Mouse (Mus musculus) liver, adult 2 months (tissue): ENCODE measurements around the gene Evpl. TPM values are rescaled to one million over a fixed set of nuclear protein-coding genes. Genes with fewer than 3 reads are reported as not detected.

Experiments
- DNase-seq: peaks from one replicate; pipeline ENCODE4 v3.0.0-alpha.2; 2011; ENCODE audit warnings: low read depth, low spot score; ENCODE audit errors: extremely low read depth
- H3K27ac ChIP-seq: fragments of 200-500 bp; replicated peaks from 2 replicates; pipeline ENCODE4 v1.5.1; 2012; ENCODE audit warnings: low read depth, mild to moderate bottlenecking, control low read depth, inconsistent platforms, low read length; ENCODE audit not compliant: insufficient read depth
- H3K27me3 ChIP-seq: fragments of 200-500 bp; 2 replicates; pipeline ENCODE4 v1.6.1; 2012; ENCODE audit warnings: mild to moderate bottlenecking, moderate library complexity, low read length, inconsistent platforms; ENCODE audit not compliant: control insufficient read depth, insufficient read depth
- H3K36me3 ChIP-seq: fragments of 200-500 bp; 2 replicates; pipeline ENCODE4 v1.6.1; 2012; ENCODE audit warnings: low read length, inconsistent platforms; ENCODE audit not compliant: control insufficient read depth, insufficient read depth
- H3K4me1 ChIP-seq: fragments of 200-500 bp; 2 replicates; pipeline ENCODE4 v1.6.1; 2011; ENCODE audit warnings: low read length; ENCODE audit not compliant: control insufficient read depth, insufficient read depth
- H3K4me3 ChIP-seq: fragments of 200-500 bp; 2 replicates; pipeline ENCODE4 v1.5.1; 2011; ENCODE audit warnings: low read depth, mild to moderate bottlenecking, control low read depth, low read length, moderate library complexity; ENCODE audit not compliant: insufficient read depth
- H3K79me2 ChIP-seq: fragments of 200-500 bp; 2 replicates; pipeline ENCODE4 v1.6.1; 2012; ENCODE audit warnings: inconsistent platforms, mild to moderate bottlenecking, low read length, moderate library complexity; ENCODE audit not compliant: control insufficient read depth, insufficient read depth
- H3K9ac ChIP-seq: fragments of 200-500 bp; 2 replicates; pipeline ENCODE4 v1.6.1; 2012; ENCODE audit warnings: low read depth, mild to moderate bottlenecking, control low read depth, inconsistent platforms, low read length
- CTCF ChIP-seq: fragments of 200-500 bp; IDR thresholded peaks from 2 replicates; pipeline ENCODE4 v1.5.1; 2011; ENCODE audit warnings: low read depth, low read length, control low read depth
- POLR2A ChIP-seq: fragments of 200-500 bp; IDR thresholded peaks from 2 replicates; pipeline ENCODE4 v1.6.1; 2011; ENCODE audit warnings: low read length, control low read depth; ENCODE audit not compliant: insufficient read depth; ENCODE audit errors: extremely low read depth
- WGBS: fragments of 180-500 bp; shearing (Covaris S2); methylation state at CpG from one replicate; pipeline ENCODE4 v1.1.7; 2018; 5-methylcytosine and 5-hydroxymethylcytosine counted together
- polyA plus RNA-seq: library from polyadenylated mRNA; depleted of rRNA; stranded (reverse); fragments of >200 nt; gene quantifications from 2 replicates; pipeline ENCODE4 v1.2.3, GENCODE M21; 2012
- total RNA-seq: library from RNA; depleted of rRNA; stranded (reverse); fragments of >200 nt; gene quantifications from 2 replicates; pipeline ENCODE4 v1.2.3, GENCODE M21; 2014

Gene Evpl
- total and polyA plus RNA-seq, 2 experiments = 0.12 to 0.18 TPM

DNA sequence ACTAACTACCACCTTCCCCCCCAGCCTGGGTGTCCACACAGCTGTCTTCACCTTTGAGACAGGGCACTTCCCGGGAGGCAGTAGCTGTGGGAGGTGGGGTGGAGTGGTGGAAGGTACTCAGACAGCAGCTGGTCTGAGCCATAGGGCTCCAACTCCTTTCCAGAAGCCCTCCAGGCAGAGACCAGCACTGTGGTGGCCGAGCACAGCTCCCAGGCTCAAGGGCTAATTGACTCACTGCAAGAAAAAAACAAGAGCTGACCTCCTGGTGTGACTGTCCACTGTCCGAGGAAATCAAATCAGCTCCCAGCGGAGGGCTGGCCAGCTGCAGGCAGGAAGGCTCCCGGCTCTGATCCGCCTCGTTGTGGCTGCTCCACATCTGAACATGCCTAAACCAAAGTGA lies 1.9 kb upstream of the Evpl start:
- WGBS = 57% methylated on average over 7 of the region's 7 CpGs
- TF ChIP-seq POLR2A = no peak
- TF ChIP-seq CTCF = no peak
- no peak for DNase-seq
- peaks cover under 1% of the 10 kb centered on the region; the same call in 1 of the 2 replicates for H3K36me3 ChIP-seq
- H3K9ac ChIP-seq = no peak overlapping the region
- H3K27ac ChIP-seq = no peak overlapping the region
- H3K79me2 ChIP-seq = no peaks in the 10 kb centered on the region
- no peak overlapping the region for H3K4me3 ChIP-seq
- no peaks in the 10 kb centered on the region for H3K4me1 ChIP-seq
- H3K27me3 ChIP-seq = no peaks in the 10 kb centered on the region

DNA sequence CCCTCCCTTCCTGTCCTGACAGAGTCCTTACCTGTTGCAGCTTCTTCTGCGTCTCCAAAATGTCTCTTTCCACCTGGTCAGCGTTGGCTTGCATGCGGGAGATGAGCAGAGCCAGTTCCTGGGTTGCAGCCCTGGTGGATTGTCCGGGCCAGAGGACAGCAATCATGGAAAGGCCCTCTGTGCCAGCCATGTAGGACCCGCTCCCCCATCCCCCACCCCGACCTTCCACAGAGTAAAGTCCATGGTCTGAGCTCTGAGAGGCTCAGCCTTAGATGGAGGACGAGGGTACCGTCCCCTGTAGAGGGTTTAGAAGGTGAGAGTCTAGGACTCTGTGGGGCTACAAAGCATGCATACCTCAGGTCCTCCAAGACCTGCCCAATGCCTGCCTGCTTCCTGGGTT lies 3.0 kb downstream of the Evpl start:
- WGBS = 37% methylated on average over 8 of the region's 8 CpGs
- peak; percentile 21 for DNase-seq
- Histone ChIP-seq H3K9ac (no peak overlapping the region), H3K4me1 (no peaks in the 10 kb centered on the region), H3K36me3 (no peaks in the 10 kb centered on the region), H3K27me3 (0 out of 2 replicates have a peak, but pooled peaks cover 3% of the 10 kb centered on the region), H3K79me2 (no peaks in the 10 kb centered on the region), H3K4me3 (no peak overlapping the region), H3K27ac (no peak overlapping the region)
- no peak for TF ChIP-seq POLR2A
- TF ChIP-seq CTCF = no peak

DNA sequence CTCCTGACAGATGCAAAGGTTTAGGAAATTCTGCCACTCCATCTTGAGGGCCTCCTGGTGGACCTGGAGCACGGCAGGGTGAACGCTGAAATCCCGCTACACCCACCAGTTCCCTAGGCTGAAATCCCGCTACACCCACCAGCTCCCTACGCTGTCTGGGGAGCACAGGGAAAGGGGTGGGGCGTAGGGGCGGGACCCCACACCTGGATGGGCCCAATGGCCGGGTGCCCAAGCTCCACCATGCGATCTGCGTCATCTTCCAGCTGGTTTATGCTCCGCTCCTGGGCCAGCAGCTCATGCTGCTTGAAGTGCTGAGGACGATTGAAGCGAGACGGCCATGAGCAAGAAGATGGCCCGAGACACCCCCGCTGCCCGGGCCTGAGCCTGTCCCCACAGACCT lies 5.5 kb downstream of the Evpl start:
- no peak overlapping the region for H3K4me3 ChIP-seq
- H3K9ac ChIP-seq = no peak overlapping the region
- 0 out of 2 replicates have a peak, but pooled peaks cover 3% of the 10 kb centered on the region for H3K27me3 ChIP-seq
- no peaks in the 10 kb centered on the region for H3K79me2 ChIP-seq
- DNase-seq = no peak
- no peaks in the 10 kb centered on the region for H3K4me1 ChIP-seq
- no peak for TF ChIP-seq POLR2A
- no peak for TF ChIP-seq CTCF
- no peaks in the 10 kb centered on the region for H3K36me3 ChIP-seq
- no peak overlapping the region for H3K27ac ChIP-seq
- 53% methylated on average over 17 of the region's 17 CpGs for WGBS

DNA sequence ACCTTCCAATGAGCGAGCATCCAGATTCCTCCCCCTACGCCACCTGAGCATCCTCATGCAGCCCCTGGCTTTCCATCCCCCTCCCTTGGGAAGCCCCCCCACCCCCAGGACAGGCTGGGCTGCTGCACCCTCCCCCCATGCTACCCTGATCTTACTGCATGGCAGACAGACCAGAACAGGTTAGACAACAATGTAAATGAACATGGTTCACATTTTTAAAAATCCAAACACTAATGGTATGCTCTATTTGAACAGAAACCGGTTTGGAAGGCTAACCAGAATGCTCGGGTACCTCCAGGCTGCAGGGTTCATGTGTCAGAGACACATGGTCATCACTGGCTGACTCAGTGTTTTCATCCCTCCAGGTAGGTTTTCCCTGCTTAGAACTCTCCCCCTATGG lies 9.2 kb downstream of the Evpl start:
- Histone ChIP-seq H3K27me3 (no peaks in the 10 kb centered on the region), H3K79me2 (no peaks in the 10 kb centered on the region), H3K4me3 (no peak overlapping the region), H3K27ac (no peak overlapping the region), H3K36me3 (no peaks in the 10 kb centered on the region), H3K4me1 (no peaks in the 10 kb centered on the region), H3K9ac (no peak overlapping the region)
- TF ChIP-seq CTCF = no peak
- 79% methylated on average over 4 of the region's 4 CpGs for WGBS
- DNase-seq = no peak

DNA sequence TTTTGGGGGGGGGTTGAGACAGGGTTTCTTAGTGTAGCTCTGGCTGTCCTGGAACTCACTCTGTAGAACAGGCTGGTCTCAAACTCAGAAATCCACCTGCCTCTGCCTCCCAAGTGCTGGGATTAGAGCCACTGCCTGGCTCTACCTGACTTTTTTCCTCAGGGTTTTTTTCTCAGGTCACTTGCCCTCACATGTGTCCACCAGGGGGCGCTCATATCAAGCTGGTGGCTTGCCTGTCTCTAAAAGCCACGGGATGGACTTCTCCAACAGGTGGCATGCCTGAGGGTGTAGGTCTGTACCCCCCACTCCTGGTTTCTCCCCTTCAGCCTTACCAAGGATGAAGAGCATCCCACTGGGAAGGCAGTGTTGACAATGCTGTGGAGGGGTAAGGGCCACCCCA lies 11.5 kb downstream of the Evpl start:
- no peak overlapping the region for H3K9ac ChIP-seq
- H3K79me2 ChIP-seq = no peaks in the 10 kb centered on the region
- H3K36me3 ChIP-seq = no peaks in the 10 kb centered on the region
- H3K27ac ChIP-seq = no peak overlapping the region
- TF ChIP-seq POLR2A (no peak), CTCF (peak; percentile 82)
- peaks cover 4% of the 10 kb centered on the region; the same call in 1 of the 2 replicates for H3K27me3 ChIP-seq
- 0% methylated on average over 2 of the region's 2 CpGs for WGBS
- DNase-seq = peak; percentile 52
- no peak overlapping the region for H3K4me3 ChIP-seq
- H3K4me1 ChIP-seq = no peaks in the 10 kb centered on the region

DNA sequence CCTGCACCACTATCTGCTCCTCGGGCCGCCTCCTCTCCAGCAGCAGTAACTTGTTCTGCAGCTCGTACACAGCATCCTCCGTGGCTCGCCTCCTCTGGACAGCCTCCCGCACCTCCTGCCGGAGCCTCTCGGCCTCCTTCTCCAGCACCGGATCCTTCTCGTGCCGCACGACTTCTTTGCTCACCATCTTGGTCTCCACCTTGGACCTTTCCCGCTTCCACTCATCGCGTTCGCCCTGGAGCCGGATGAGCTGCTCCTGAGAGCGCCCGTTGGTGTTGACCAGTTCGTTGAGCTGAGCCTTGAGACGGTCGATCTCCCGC lies 15.2 kb downstream of the Evpl start:
- no peak for DNase-seq
- Histone ChIP-seq H3K9ac (no peak overlapping the region), H3K4me3 (peak overlapping the region; percentile 27; the same call in 1 of the 2 replicates), H3K4me1 (peaks cover 17% of the 10 kb centered on the region), H3K27me3 (peaks cover 4% of the 10 kb centered on the region; the same call in 1 of the 2 replicates), H3K36me3 (no peaks in the 10 kb centered on the region), H3K27ac (no peak overlapping the region), H3K79me2 (no peaks in the 10 kb centered on the region)
- WGBS = 30% methylated on average over 23 of the region's 23 CpGs
- TF ChIP-seq CTCF = no peak
- no peak for TF ChIP-seq POLR2A
